Mouse (Mus musculus) B cell, adult 2 months (primary cell): ENCODE data around the gene Nup35.

Experiments used
- DNase-seq, 2 experiments: peaks; one replicate each; pipeline ENCODE4 v3.0.0; 2022

Nup35 gene

DNA sequence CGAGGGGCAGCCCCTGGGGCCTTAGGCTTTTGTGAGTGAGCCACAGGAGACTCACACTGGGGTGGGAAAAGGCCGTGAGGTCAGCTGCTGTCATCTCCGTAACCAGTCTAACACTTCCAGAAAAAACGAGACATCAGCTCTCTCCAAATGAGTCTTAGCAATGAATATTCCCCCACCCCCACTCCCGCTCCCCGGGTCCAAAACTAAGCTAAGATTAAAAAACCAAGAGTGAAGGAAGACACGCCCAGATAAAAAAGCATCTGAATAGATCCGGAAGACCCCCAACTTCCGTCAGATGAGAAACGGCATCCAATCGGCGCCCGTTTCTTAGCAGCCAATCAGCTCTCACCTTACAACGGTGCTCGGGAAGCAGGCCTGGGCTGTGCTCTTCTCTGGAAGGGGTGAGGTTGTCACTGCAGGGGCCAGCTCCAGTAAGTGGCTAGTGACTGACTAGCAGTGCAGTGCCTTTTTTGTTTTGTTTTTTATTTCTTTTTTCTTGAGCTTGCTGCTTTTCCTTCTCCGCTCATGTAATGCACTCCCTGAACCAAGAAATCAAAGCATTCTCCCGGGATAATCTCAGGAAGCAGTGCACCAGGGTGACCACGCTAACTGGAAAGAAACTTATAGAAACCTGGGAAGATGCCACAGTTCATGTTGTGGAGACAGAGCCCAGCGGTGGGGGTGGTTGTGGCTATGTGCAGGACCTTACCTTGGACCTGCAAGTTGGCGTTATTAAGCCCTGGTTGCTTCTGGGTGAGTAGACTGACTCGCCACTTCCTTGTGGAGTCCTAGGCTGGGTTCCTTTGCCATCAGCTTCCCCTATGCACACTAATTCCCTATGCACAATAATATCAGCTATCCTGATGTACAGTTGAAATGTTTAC, at the start of gene Nup35, which contains the start of gene Dusp19:
Gene Nup35 (plus strand): TSS at position 383 of the 884 bp plus-strand sequence.
Gene Dusp19 (plus strand): TSS at position 192 of the 884 bp plus-strand sequence.
- DNase-seq, result peak; percentile 87

DNA sequence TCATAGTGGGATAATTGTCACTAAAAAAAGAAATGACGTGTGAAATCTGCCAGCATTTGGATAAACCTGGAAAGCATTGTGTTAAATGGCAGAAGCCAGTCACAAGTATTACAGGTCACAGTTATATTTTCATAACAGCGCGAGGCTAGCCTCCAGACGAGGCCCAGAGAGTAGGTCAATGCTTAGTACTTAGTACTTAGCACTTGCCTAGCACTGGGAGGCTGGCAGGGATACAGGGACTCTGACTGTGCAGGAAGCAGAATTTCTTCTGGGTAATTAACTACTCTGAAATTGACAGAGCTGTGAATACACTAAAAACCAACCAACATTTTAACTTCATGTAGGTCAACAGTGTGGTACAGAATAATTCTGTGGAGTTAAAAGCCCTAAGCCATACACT, 49.6 kb upstream of the Nup35 start:
- DNase-seq, result no peak

DNA sequence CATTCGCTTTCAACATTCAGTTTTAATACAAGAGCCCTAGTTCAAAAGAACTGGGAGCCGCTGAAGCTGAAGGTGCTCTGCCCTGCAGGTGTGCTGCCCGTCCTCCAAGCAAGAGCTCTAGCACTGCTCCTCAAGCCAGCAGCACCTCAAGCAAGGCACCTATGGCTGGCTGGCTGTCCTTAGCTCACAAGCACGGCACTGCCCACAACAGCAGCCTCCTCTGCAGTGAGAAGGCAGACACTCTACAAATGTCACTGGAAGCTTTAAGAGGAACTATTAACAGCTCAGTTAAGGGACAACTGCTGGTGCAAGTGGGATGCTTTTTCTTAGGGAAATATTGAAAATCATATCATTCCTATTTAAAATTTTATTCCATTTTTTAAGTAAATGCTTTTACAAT, 46.4 kb upstream of the Nup35 start:
- DNase-seq, result no peak

DNA sequence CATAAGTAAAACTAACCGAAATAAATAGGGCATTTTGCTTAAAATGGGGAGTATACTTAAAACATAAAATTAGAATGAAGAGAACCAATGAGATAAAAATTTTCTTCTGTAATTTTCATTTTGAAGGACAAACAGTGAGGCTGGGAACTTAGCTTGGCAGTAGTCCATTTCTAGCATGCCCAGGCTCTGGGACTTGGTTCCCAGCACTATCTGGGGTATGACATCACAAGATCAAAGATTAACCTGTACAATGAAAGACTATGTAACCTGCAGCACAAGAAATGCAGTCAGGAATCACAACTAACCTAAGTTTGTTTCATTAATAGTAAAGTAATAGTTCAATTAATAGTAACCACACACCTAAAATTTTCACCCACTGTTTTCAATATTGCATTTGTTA, 39.8 kb upstream of the Nup35 start:
- no peak for DNase-seq

DNA sequence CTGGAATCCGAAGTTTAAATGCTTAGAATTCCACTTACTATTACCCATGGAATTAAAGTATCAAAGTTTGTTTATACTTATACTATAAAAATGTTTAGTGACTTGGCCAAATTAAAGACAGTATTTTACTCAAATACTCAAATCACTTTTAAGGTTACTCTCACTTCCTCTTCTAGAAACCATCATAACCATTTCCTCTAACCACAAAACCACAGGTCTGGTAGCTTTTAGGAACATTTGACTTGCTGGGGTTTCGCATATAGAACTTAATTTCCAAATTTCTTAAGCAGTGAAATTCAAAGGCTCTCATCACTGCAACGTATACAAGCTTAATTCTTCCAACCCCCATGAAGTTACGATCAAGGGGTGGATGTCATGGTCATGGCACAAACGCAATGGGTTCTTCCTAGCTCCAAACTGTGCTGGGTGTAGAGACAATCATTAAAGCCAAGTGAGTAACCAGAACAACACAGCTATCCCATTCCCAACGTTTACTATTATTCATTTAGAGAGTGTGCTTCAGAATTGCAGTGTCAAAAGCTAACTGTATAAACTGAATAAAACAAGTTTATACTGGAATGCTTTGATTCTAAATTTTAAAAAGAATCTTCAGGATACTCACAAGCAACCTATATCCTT, 37.7 kb upstream of the Nup35 start:
- DNase-seq, result peak; percentile 24 to 27

DNA sequence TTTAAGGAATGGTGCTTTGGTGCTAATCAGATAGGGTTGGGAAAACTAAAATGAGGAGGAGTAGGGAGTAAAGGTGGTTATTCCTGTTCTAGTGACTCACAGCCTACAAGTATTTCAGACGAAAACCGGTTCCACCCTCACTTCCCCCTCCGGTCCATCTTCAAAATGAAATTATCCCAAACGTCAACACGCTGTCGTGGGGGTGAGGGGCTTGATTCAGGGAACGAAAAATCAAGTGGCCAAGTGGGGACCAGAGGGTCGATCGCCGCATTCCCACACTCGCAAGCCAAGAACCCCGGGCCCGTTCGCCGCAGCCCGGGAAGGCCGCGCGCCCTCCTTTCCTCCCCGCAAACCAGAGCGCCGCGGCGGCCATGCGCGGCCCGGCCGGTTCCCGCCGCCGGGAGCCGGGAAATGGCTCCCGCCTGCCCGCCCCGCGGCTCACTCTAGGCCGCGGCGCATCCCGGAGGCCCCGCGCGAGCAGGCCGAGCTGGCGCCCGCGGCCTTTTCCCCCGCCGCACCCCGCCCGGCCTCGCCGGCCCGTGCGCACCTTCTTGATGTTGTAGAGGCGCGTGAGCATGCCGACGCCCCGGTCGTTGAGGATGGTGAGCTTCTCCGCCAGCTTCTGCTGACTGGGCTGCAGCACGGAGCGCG, 36.6 kb upstream of the Nup35 start:
- peak in 1 of 2 experiments; percentile 22 for DNase-seq

DNA sequence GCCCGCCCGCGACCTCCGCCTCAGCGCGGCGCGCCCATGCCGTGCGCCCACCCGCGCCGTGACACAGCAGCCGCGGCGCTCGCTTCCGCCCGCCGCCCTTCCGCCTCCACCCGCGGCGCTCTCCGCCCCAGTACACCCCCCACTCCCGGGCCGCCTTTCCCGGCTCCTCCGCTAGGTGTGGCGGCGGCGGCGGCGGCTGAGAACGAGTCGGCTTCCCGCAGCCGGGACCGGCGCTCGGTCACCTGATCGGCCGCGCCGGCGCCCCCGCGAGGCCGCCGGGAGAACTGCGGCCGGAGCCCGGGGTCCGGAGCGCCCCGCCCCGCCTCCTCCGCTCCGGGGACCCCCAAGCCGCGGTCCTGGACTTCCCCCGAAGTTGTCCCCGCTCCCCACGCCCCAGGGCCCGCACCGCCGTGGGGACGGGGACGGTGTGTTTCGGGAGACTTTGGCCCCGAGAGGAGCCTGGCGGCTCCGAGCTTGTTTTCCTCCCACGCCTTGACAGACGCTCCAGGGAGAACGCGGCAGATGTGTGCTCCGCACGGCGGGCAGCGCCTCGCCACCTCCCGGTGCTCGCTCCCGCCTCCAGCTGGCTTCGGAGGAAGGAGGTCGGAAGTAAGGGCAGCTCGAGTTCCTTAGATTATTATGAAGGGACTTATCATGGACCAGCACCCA, 35.9 kb upstream of the Nup35 start, which contains the start of gene Nckap1:
Gene Nckap1 (minus strand): TSS at position 338 of the 669 bp plus-strand sequence.
- DNase-seq, result peak; percentile 69 to 70

DNA sequence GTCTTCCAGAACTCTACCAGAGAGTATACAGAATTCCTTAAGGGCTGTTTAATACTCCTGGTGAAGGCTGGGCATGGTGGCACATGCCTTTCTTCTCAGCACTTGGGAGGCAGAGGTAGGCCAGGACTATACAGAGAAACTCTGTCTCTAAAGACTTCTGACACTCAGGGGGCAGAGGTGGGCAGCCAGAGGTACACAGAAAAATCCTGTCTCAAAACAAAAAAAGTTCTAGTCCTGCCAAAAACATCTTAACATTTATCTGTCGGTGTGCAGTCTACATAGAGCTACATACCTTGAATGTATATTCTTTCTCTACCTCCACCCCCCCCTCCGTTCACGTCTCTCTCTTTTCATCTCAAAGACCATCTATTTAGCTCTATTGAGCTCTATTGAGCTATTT, 34.7 kb upstream of the Nup35 start:
- DNase-seq, result no peak

DNA sequence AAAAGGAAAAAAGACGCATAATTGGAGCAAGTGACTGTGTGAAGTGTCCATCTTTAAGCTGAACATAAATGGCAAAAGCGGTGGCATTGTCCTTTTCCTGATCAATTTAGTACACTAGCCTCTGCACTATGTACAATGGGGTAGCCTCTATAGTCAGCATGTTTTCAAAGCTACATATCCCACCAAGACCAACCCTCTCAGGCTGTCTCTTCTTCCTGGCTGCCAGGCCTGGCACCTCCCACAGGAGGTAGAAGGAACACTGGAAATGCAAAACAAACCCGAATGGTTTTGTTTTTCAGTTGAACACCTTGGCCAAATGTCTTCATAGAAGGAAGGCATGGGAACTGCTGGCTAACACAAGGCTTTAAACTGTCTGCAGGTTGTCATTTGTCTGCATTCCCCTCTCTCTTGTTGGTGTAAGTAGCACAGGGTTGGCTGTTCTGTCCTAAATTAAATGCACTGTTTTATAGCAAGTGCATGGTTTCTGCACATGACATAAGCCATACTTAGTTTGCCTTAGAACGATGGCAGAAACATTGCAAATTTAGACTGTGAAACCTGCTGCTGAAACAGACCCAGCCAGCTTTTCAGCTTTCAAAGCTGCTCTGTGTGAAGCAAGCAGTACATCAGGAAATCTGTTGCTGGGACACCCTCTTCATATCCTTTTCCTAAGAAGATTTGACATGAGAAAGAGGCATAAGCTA, 22.7 kb upstream of the Nup35 start:
- DNase-seq, result no peak

DNA sequence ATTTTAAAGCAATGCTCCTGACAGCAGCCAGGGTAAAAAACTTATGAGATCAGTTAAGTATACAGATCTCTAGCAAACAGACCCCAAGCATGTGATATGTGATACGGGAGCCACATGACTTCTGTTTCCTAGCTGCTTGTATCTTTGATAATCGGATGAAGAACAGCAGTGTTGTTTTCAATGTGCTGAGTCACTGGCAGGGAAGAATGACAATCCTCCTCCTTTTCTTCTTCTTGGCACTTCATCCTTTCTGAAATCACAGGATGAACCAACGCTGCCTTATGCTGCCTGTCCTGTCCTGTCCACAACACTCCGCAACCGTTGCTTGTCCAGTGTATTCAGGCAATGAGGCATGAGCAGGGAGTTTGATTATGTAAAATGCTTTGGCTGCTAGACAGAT, 20.1 kb upstream of the Nup35 start:
- DNase-seq, result no peak

DNA sequence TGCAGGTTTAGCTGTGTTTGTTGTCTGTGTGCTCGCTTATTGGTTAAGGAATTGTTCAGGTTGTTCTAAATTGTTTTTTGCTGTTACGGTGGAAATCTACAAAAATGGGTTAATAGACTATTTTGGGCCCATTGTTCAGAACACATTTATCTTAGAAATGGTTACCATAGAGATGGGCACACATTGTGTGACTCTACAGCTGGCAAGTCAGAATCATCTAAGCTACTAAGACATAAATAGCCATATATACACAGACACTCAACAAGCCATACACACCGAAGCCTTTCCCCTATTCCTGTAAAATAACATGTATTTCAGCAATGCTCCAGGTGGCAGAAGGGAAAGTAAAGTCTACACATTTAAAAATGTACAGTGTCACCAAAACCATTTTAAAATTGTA, 17.2 kb upstream of the Nup35 start:
- no peak for DNase-seq

DNA sequence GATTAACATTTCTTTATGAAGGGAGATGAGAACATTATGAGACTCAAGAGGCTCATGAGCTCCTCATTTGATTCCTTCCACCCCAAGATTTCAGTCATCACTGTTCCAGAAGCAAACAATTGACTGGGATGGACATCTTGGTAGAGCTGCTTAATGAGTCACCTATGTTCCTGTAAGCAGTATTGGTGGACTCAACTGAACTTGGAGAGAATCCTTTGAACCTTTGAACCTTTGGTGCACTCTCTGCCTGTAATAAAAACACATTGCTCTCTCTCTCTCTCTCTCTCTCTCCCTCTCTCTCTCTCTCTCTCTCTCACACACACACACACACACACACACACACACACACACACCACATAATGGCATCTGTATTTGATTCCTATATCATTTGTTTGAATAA, 16.4 kb upstream of the Nup35 start:
- no peak for DNase-seq

DNA sequence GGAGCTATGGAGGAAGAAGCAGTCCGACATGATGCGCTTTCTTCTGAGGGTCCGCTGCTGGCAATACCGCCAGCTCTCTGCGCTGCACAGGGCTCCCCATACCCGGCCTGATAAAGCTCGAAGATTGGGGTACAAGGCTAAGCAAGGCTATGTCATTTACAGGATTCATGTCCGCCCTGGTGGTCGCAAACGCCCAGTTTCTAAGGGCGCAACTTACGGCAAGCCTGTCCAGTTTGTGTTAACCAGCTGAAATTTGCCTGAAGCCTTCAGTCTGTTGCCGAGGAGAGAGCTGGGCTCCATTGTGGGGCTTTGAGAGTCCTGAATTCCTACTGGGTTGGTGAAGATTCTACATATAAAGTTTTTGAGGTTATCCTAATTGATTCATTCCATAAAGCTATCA, 14.3 kb upstream of the Nup35 start:
- DNase-seq, result no peak

DNA sequence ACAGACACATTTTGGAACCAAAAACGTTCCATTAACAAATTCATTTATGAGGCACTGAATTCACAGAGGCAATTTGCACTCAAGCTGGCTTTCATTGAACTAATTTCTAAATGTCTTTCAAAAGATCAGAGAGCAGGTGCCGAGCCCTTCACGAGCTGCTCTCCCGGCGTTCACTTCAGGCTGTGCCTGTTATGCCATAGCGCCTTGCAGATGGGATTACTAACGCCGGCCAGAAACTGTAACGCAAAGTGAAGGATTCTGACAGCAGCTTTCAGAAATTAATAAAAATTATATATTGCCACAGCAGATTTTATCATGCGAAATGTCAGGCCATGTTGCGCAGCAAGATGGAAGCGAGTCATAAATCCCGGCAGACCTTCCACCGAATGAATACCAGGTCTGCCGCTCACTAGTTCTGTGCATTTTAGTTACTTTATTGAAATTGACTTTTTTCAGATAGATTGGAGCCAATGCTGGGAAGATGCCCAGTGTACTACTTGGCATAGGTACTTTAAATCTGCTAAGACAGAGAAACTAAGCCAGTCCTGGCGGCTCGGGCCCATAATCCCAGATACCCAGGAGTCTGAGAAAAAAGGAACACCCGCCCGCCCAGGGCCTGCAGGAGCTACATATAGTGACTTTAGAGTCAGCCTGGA, 13.1 kb upstream of the Nup35 start:
- DNase-seq, result no peak

DNA sequence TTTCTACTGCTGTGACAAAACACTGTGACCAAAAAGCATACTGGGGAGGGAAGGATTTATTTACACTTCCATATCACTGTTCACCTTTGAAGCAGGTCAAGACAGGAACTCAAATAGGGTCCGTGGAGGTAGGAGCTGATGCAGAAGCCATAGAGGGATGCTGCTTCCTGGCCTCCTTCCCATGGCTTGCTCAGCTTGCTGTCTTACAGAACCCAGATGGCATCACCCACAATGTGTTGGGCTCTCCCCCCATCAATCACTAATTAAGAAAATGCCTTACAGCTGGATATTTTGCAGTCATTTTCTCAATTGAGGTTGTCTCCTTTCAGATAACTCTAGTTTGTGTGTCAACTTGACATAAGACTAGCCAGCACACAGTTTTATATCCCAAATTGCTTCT, 4.8 kb upstream of the Nup35 start:
- no peak for DNase-seq

DNA sequence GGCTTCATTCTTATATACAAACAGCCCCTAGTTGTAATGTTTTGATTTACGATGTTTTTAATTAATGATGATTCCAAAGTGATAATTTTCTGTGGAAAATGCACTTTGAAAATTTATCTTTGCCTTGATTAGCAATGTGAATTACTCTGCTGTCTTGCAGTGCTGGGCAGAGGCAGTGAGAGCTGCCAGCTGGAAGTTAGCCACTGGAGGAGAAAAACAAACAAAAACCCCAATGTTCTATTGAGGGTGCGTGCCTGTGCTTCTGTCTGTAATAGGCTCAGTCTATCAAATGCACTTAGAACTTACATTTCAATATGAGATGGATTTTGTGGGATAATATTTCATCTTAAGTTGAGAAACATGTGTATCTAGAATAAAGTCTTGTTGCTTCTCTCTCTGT, 4.2 kb upstream of the Nup35 start:
- DNase-seq, result no peak

DNA sequence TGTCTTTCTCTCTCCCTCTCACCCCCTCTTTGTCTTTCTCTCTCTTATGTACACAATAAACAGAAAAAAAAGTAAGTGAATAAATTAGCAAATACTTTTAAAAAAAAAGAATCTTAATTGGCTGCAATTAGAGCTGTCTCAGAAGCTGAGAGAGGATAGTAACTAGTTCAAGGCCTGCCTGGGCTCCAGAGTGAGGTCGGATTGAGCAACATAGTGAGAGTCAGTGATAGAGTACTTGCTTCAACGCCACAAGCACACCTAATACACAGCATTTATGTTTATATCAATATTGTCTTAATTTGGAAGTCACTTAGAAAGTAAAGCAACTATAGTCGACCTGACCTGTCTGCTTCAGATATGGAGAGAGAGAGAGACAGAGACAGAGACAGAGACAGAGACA, 2.0 kb downstream of the Nup35 start:
- no peak for DNase-seq

DNA sequence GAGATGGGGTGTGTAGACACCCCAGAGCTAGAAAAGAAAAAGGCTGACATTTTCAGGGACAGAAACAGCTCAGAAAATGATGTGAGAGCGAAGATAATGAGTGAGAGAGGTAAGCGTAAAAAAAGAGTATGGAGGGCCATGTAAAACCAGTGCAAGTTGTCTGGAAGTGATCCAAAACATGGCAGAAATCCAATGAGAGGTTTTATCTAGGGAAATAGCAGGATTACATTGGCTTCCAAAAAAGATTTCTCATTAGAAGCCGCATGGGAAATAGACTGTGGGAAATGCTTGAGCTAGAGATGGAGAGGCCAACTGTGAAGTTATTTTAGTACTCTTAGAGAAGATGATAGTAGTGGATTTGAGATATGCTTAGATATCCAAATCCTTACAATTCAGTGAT, 4.9 kb downstream of the Nup35 start:
- no peak for DNase-seq

DNA sequence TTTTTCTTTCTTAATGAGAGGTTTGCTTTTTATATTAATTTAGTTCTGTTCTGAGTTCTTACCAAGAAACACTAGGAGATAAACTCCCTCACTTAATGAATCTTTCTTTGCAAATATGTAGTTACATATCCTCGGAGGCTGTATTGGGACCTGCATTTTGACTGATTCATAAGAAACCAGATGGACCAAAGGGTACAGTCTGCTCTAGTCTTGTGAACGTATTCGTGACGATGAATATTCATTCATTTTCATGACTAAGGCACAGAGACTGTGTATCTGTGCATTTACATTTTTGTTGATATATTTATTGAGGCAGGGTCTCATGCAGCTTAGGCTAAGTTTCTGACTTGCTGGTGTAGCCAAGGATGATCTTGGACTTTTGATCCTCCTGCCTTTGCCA, 7.5 kb downstream of the Nup35 start:
- DNase-seq, result no peak

DNA sequence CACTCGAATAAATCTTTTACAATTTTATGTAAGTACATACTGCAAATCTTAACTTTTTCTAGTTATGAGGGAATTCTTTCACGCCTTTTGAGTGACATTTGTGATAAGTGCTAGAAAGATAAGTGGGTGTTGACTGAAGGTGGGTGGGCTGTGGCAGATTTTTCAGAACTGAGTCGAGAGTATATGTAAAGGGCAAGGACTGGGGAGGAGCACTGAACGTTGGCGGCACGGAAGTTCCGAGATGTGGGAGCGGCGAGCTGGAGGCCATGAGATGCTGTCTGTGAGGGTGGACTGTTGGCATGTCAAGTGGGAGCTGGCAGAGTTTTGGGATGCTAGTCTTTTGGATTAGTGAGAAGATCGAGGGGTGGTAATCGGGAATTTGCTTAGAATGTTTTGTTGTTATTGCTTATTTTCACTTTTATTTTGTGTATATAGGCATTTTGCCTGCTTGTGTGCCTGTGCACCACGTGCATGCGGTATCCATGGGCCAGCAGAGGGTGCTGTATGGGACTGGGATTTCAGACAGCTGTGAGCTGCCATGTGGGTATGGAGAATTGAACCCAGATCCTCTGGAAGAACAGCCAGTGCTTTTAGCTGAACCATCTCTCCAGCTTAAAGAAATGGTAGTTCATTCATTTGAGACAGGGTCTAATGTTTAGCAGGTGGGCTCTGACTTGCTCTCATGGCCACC, 15.4 kb downstream of the Nup35 start:
- DNase-seq, result no peak
